Mouse (Mus musculus): ENCODE data around the gene Gm973. TPM values are rescaled to one million over a fixed set of nuclear protein-coding genes. Genes with fewer than 3 reads are reported as not detected.
A peak's percentile ranks its signal among the peaks of the same experiment; 100 is the strongest.

The Gm973 gene
- polyA plus RNA-seq, 1 experiment: 0.22 TPM

DNA sequence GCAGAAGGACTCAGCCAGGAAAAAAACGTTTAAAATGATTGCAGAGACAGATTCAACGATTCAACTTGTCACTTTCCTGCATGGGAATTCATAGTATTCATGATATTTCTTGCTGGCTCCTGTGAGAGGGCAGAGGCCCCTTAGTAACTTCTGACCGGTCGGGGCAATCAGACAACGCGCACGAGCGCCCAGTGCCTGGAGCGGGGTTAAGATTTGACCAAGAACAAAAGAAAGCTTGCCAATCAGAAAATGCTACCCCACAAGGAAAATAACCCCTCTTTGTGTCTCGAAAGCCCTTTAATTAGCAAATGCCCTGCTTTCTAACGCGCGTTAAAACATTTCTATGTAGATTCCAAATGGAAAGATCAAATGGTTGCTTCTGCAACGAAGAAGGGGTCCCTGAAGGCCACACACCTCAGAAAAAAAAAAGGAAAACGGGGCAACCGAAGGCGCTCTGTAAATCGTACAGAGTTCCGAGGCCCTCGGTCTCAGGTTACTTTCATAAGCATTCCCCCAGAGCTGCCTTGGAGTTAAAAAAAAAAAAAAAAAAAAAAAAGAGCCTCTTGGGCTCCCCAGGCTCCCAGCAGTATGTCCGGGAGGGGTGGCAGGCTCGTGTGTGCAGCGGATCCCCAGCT is 35.1 kb upstream of the Gm973 start:
- Histone ChIP-seq H3K27me3 (replicated peaks; ENCODE audit: control insufficient read depth, insufficient read depth, low read length) (no peaks in the 10 kb centered on the region), H3K4me3 (ENCODE audit: insufficient read depth, low read depth, low read length) (peak overlapping the region; percentile 52), H3K27ac (ENCODE audit: insufficient read depth, low read depth, low read length) (peak overlapping the region; percentile 65), H3K4me1 (ENCODE audit: control insufficient read depth, insufficient read depth, low read length) (peaks cover 5% of the 10 kb centered on the region; the same call in 1 of the 2 replicates), H3K36me3 (ENCODE audit: control insufficient read depth, insufficient read depth, low read length) (no peaks in the 10 kb centered on the region)
- TF ChIP-seq CTCF (conservative IDR thresholded peaks at IDR 0.05; ENCODE audit: insufficient read depth, insufficient read length, low read depth, low read length) (no peak), POLR2A (IDR thresholded peaks at IDR 0.05; ENCODE audit: low read depth, low read length) (no peak)
- DNase-seq: peak; percentile 51
- WGBS: 18% methylated on average over 23 of the region's 23 CpGs

DNA sequence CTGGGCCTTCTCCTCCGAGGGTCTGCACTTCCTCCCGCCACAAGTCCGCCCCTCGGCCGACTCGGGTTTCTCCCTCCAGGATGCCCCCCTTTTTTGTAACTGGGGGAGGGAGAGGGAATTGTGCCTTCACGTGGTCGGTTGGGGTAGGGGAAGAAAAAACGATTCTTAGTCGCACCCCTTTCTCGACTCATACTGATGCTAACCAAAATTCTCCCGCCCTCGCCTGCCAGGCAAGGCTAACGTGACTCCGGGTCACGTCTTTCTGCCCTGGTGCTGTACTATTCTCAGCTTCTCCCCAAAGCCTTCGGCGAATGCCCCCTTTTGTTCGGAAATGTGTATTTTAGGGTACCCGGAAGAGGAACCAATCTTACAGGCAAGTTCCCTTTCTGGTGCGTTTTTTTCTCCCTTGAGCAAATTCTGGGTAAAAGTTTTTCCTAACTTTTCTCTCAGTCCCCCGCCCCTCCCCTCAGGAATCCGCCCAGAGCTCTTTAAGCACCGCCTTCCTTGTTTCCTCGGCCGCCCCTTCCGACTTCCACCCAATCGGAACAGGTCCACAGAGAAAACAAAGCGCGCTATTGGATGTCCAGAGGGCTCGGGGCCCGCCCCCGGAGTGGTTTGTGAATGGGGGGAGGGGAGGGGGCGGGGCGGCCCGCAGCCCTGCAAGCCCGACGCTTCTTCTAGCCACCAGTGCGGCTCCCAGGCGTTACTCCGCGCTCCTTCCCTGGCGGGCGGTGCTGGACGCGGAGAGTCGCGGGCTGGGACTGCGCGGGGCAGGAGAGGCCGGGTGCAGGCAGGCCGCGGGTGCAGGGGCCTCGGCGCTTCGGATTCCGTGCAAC is 34.4 kb upstream of the Gm973 start:
- Histone ChIP-seq H3K4me1 (ENCODE audit: control insufficient read depth, insufficient read depth, low read length) (peaks cover 5% of the 10 kb centered on the region; the same call in 1 of the 2 replicates), H3K4me3 (ENCODE audit: insufficient read depth, low read depth, low read length) (peak overlapping the region; percentile 58), H3K27me3 (replicated peaks; ENCODE audit: control insufficient read depth, insufficient read depth, low read length) (no peaks in the 10 kb centered on the region), H3K27ac (ENCODE audit: insufficient read depth, low read depth, low read length) (peak overlapping the region; percentile 65), H3K36me3 (ENCODE audit: control insufficient read depth, insufficient read depth, low read length) (no peaks in the 10 kb centered on the region)
- under 1% methylated on average over 57 of the region's 57 CpGs for WGBS
- peak; percentile 98 for DNase-seq
- TF ChIP-seq CTCF (conservative IDR thresholded peaks at IDR 0.05; ENCODE audit: insufficient read depth, insufficient read length, low read depth, low read length) (no peak), POLR2A (IDR thresholded peaks at IDR 0.05; ENCODE audit: low read depth, low read length) (peak; percentile 84)

DNA sequence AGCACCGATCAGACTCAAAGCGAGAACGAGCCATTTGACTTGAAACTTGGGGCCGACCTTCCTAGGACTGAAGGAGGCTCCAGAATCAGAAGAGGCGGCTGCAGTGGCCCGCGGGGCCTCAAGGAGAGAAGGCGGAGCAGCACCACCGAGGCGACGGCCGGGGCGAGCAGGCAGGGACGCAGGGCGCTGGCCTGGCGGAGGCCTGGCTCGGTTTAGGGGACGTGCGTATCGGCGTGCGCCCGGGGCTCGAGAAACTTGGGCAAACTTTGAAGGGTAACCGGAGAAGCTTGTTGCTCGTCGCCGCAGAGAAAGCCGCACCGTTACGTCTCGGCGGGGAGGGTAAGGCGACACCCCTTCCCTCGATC is 33.8 kb upstream of the Gm973 start, which contains the start of gene Fzd7:
Gene Fzd7 (plus strand): TSS at position 94 of the 365 bp plus-strand sequence.
- peak within 1 kb of the TSS; percentile 58 for H3K4me3 ChIP-seq (ENCODE audit: insufficient read depth, low read depth, low read length)
- no peak for DNase-seq
- H3K27me3 ChIP-seq (replicated peaks; ENCODE audit: control insufficient read depth, insufficient read depth, low read length): no peaks in the 10 kb centered on the region
- H3K36me3 ChIP-seq (ENCODE audit: control insufficient read depth, insufficient read depth, low read length): no peaks in the 10 kb centered on the region
- peaks cover 5% of the 10 kb centered on the region; the same call in 1 of the 2 replicates for H3K4me1 ChIP-seq (ENCODE audit: control insufficient read depth, insufficient read depth, low read length)
- TF ChIP-seq POLR2A (IDR thresholded peaks at IDR 0.05; ENCODE audit: low read depth, low read length): no peak
- no peak for TF ChIP-seq CTCF (conservative IDR thresholded peaks at IDR 0.05; ENCODE audit: insufficient read depth, insufficient read length, low read depth, low read length)
- under 1% methylated on average over 35 of the region's 35 CpGs for WGBS
- peak within 1 kb of the TSS; percentile 65 for H3K27ac ChIP-seq (ENCODE audit: insufficient read depth, low read depth, low read length)

DNA sequence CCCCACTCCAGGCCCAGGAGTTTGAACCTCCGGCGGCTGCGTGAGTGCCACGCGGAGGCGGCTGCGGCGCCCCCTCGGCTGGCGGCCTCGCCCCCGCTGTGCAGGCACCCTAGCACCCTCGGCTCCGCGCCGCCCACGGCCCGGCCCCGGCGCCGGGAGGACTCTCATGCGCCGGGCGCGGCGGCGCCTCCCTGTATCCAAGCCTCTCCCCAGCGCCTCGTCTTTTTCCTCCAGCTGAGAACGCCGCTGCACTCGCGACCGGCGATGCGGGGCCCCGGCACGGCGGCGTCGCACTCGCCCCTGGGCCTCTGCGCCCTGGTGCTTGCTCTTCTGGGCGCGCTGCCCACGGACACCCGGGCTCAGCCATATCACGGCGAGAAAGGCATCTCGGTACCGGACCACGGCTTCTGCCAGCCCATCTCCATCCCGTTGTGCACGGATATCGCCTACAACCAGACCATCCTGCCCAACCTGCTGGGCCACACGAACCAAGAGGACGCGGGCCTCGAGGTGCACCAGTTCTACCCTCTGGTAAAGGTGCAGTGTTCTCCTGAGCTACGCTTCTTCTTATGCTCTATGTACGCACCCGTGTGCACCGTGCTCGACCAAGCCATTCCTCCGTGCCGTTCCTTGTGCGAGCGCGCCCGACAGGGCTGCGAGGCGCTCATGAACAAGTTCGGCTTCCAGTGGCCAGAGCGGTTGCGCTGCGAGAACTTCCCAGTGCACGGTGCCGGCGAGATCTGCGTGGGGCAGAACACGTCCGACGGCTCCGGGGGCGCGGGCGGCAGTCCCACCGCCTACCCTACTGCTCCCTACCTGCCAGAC is 33.2 kb upstream of the Gm973 start:
- Histone ChIP-seq H3K27ac (ENCODE audit: insufficient read depth, low read depth, low read length) (peak overlapping the region; percentile 47; the same call in 1 of the 2 replicates), H3K36me3 (ENCODE audit: control insufficient read depth, insufficient read depth, low read length) (no peaks in the 10 kb centered on the region), H3K4me3 (ENCODE audit: insufficient read depth, low read depth, low read length) (peak overlapping the region; percentile 58), H3K4me1 (ENCODE audit: control insufficient read depth, insufficient read depth, low read length) (peaks cover 10% of the 10 kb centered on the region), H3K27me3 (replicated peaks; ENCODE audit: control insufficient read depth, insufficient read depth, low read length) (no peaks in the 10 kb centered on the region)
- peak; percentile 55 for DNase-seq
- TF ChIP-seq POLR2A (IDR thresholded peaks at IDR 0.05; ENCODE audit: low read depth, low read length) (no peak), CTCF (conservative IDR thresholded peaks at IDR 0.05; ENCODE audit: insufficient read depth, insufficient read length, low read depth, low read length) (no peak)
- 2% methylated on average over 84 of the region's 88 CpGs for WGBS

DNA sequence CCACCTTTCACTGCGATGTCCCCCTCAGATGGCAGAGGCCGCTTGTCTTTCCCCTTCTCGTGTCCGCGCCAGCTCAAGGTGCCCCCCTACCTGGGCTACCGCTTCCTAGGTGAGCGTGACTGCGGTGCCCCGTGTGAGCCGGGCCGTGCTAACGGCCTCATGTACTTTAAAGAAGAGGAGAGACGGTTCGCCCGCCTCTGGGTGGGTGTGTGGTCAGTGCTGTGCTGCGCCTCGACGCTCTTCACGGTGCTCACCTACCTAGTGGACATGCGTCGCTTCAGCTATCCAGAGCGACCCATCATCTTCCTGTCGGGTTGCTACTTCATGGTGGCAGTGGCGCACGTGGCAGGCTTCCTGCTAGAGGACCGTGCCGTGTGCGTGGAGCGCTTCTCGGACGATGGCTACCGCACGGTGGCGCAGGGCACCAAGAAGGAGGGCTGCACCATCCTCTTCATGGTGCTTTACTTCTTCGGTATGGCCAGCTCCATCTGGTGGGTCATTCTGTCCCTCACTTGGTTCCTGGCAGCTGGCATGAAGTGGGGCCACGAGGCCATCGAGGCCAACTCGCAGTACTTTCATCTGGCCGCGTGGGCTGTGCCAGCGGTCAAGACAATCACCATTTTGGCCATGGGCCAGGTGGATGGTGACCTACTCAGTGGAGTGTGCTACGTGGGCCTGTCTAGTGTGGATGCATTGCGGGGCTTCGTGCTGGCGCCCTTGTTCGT is 32.4 kb upstream of the Gm973 start:
- H3K27ac ChIP-seq (ENCODE audit: insufficient read depth, low read depth, low read length): no peak overlapping the region

DNA sequence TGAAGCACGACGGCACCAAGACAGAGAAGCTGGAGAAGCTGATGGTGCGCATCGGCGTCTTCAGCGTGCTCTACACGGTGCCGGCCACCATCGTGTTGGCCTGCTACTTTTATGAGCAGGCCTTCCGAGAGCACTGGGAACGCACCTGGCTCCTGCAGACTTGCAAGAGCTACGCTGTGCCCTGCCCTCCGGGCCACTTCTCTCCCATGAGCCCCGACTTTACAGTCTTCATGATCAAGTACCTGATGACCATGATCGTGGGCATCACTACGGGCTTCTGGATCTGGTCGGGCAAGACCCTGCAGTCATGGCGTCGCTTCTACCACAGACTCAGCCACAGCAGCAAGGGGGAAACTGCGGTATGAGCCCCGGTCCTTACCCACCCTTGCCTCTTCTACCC is 31.8 kb upstream of the Gm973 start:
- no peaks in the 10 kb centered on the region for H3K27me3 ChIP-seq (replicated peaks; ENCODE audit: control insufficient read depth, insufficient read depth, low read length)
- peaks cover 11% of the 10 kb centered on the region for H3K4me1 ChIP-seq (ENCODE audit: control insufficient read depth, insufficient read depth, low read length)
- H3K36me3 ChIP-seq (ENCODE audit: control insufficient read depth, insufficient read depth, low read length): no peaks in the 10 kb centered on the region
- no peak overlapping the region for H3K27ac ChIP-seq (ENCODE audit: insufficient read depth, low read depth, low read length)
- TF ChIP-seq CTCF (conservative IDR thresholded peaks at IDR 0.05; ENCODE audit: insufficient read depth, insufficient read length, low read depth, low read length): no peak
- TF ChIP-seq POLR2A (IDR thresholded peaks at IDR 0.05; ENCODE audit: low read depth, low read length): no peak
- no peak for DNase-seq
- peak overlapping the region; percentile 58 for H3K4me3 ChIP-seq (ENCODE audit: insufficient read depth, low read depth, low read length)
- WGBS: 52% methylated on average over 21 of the region's 21 CpGs

More for the DNA sequence above, 32.4 kb upstream of the Gm973 start:
- peak overlapping the region; percentile 58 for H3K4me3 ChIP-seq (ENCODE audit: insufficient read depth, low read depth, low read length)
- 13% methylated on average over 46 of the region's 46 CpGs for WGBS
- H3K4me1 ChIP-seq (ENCODE audit: control insufficient read depth, insufficient read depth, low read length): peaks cover 11% of the 10 kb centered on the region
- TF ChIP-seq POLR2A (IDR thresholded peaks at IDR 0.05; ENCODE audit: low read depth, low read length): no peak
- TF ChIP-seq CTCF (conservative IDR thresholded peaks at IDR 0.05; ENCODE audit: insufficient read depth, insufficient read length, low read depth, low read length): peak; percentile 77
- DNase-seq: peak; percentile 70
- no peaks in the 10 kb centered on the region for H3K36me3 ChIP-seq (ENCODE audit: control insufficient read depth, insufficient read depth, low read length)
- H3K27me3 ChIP-seq (replicated peaks; ENCODE audit: control insufficient read depth, insufficient read depth, low read length): no peaks in the 10 kb centered on the region
